Mouse (Mus musculus): ENCODE data around the gene Notch4.

DNA sequence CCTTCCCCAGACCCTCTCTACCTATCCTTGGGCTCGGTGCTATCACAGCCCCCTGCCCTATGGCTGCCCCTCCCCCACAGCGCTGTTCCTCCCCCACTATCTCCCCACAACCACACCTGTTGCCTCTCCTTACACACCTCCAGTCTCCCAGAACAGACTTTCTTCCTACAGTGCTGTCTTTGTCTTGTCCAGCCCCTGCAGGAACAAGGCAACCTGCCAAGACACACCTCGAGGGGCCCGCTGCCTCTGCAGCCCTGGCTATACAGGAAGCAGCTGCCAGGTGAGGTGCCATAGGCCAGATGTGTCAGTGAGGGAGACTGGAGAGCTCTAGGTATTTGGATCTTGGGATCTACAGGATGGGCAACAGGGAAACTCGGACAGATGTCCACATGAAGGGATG lies 12.5 kb downstream of the Notch4 start:
- TF ChIP-seq POLR2A (IDR thresholded peaks at IDR 0.05; ENCODE audit: low read depth, low read length) (no peak), CTCF (IDR thresholded peaks at IDR 0.05; ENCODE audit: extremely low read depth, insufficient read length, insufficient replicate concordance, low read depth, low read length) (no peak)

Measured in small intestine, adult 2 months (tissue).